Mouse (Mus musculus): Measurements from ENCODE around the gene Gpr142.
A peak's percentile ranks its signal among the peaks of the same experiment; 100 is the strongest.

The Gpr142 gene

DNA sequence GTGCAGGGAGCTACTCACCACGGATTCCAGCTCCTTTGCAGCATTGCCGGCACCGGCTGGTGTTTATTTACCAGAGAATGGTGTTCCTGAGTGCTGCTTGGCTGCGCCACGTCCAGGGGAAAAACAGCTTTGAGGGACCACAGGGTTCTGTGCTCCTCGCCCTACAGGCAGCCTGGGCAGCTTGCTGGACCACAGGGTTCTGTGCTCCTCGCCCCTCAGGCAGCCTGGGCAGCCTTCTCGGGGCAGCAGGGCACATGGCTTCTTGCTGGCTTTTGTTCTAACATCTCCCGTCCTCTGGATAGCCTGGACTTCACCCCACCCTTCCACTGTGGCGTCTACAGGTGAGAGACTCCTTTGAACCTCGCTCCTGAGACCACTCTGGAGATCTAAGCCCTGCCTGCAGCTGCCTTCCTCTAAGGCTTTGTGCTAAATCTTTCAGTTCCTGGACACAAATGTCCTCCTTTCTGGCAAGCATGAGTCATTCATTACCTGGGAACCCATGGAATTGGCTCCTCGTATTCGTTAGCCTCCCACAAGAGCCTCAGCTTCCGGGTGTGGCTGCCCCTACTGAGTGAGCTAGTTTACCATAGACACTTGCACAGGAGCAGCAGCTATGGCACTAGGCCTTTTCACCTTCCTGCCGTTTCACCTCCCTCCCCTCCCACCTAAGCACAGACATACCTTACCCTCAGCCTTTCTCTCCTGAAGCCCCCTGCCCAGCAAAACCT, 4.0 kb downstream of the Gpr142 start:
- no peak for DNase-seq

DNA sequence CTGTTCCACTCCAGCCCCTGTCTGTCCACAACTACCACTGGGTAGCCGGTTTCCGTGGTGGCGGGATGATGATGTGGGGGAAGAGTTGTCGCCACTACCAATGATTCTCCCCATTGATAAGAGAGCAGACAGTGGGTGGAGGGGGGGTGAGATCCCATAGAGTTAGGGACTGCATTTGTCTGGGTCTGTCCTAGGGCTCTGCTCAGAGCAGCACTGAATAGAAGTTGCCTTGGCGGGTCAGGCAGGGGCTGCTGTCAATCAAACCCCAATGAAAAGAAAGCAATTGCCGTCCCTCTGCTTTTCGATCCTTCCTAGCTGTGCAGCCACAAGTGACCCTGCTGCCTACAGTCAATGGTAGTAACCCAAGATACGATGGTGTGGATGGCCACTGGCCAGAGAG, 5.3 kb downstream of the Gpr142 start:
- no peak for DNase-seq

DNA sequence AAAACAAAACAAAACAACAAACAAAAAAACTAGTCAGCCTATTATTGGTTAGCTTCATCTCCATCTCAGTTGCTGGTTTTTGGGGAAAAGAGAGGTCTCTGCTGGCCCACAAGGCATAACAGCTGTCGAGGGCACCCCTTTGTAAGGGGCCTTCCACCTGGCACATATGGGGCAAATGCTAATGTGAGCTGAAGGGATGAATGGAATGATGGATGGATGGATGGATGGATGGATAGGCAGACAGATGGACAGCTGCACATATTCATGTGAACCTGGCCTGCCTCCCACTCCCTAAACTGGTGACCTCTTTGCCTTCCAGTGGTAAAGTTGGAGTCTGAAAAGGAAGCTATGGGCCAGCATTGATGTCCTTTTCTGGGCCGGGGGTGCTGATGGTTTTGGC, 8.3 kb downstream of the Gpr142 start:
- no peak for DNase-seq

DNA sequence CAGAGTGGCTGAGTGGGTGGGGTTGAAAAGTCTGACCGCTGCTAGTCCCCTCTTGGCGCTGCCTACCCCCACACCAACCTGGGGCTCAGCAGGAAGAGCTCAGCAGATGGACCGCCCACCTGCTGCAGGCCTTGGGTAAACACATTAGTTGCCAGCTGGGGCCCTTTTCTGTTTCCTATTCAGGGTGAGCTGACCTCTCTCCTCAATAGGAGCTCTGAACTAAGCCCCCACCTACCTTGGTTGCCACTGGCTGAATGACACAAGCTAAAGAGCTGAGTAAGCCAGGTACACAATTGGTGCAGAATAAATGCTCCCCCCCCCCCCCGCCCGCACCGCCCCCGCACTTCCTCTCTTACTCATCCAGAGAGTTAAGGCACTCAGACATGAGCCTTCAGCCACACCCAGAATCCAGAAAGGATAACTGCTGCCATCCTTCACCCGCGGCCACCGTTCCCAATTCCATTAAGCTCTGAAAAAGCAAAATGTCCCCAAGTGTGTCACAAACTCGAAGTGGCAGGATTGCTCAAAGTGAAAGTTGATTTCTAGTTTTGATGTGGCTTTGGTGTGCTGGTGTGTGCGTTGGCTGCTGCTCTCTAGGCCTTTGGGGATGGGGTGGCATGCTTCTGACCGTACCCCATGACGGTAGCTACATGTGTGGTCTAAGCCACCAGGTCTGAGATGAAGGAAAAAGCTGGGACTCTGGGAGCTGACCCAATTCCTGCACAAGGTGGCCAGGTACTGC, 9.1 kb downstream of the Gpr142 start:
- DNase-seq = no peak

DNA sequence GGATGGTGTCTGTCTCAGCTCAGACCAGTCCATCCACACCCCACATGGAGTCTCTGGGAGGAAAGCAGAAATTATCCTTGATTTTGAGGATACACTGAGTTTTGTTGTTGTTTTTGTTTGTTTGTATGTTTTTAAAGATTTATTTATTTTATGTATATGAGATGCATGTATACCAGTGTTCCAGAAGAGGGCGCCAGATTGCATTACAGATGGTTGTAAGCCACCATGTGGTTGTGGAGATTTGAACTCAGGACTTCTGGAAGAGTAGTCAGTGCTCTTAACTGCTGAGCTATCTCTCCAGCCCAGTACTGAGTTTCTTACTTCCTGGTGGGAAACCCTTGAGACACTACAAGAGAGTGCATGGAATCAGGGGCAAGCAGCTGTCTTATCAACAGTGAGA, 10.6 kb downstream of the Gpr142 start:
- no peak for DNase-seq

DNA sequence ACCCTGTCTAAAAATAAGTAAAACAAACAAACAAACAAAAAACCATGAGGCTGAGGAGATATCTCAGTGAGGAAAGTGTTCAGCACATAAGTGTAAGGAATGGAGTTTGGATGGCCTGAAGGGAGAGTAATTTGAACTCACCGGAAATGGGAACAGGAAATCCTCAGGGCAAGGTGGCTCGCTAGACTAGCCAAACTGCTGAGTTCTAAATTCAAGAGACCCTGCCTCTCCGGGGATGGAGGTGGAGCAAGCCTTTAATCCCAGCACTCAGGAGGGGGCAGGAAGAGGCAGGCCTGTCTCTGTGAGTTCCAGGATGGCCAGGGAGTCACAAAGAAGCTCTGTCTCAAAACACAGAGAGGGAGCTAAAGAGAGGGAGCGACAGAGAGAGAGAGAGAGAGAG, 11.6 kb downstream of the Gpr142 start:
- DNase-seq = no peak

DNA sequence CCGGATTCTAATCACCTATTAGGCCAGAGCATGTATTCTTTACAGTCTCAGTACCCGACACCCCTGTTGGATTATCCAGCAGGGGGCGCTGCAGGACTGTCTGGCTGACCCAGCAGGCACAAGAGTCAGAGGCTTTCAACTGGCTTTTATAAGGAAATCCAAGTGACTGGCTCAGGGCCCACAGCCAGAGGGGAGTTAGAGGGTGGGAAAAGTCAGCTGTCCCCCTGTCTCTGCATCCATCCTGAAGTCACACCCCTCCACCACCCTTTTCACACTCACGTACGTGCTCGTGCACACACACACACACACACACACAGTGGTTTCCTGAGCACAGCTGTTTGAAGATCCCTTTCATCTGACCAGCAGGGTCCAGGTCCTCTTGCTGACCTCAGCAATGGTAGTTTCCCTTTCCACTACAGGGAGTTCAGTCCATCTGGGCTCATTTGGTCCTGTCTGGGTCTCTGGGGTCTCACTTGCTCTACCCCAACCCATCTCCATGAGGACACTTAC, 14.1 kb downstream of the Gpr142 start:
- DNase-seq = peak; percentile 90 to 98

DNA sequence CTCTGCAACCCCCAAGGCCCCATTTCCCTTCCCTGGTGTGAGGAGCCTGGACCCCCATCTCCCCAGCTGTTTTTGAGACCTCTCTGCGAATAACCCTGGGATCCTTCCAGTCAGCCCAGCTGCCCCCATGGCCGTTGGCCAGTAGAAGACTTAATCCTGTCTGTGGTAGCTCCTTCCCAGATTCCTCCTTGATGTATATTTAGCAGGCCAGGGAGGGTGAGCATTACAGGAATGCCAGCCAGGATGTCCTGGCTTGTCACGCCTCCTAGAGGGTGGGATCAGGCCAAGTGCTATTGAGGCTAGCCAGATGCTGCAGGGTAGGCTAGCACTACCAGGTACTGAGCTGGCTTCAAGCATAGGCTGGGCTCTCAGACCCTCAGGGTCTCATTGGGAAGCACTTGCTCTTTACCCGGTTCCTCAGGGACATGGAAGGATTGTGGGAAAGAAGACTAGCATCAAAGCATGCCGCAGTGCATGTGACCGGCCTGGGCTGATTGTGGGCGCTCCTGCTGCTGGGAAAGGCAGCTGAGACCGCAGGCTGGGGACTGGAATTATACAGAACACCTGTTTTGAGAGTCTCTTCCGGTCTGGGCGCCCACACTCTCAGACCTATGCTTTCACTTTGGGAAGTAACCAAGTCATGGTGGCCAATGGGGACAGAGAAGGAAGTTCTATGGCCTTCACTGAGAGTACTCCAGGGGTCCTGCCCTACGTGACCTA, 16.3 kb downstream of the Gpr142 start:
- DNase-seq = no peak

DNA sequence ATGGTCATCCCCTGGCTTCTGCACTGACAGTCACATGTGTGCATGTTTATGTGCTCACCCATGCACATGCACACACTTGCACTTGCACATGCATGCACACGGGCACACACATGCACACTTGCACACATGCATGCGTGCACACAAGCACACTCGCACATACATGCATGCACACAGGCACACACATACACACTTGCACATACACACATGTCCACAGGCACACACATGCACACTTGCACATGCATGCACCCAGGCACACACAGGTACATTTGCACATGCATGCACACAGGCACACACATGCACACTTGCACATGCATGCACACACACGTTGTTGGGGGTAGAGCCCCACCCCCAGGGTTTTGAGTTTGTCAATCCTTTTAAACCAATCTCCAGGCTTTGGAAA, 18.2 kb downstream of the Gpr142 start:
- no peak for DNase-seq

DNA sequence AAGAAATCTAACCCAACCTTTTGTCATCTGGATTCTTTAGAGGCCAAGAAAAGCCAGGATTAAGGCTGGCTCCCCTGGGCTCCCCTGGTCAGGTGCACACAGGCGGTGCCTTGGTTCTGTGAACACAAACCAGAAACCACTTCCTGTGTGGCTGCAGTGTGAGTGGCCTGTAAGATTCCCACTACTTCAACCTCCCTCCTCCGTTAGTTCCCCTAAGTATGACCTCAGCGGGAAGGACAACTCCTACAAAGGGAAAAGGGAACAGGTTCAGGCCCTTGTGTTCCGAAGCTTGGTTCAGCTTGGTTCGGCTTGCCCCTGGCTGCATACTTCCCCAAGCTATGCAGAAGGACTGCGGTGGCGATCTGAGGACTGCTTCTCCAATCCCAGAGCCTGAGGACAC, 19.5 kb downstream of the Gpr142 start:
- DNase-seq = no peak

DNA sequence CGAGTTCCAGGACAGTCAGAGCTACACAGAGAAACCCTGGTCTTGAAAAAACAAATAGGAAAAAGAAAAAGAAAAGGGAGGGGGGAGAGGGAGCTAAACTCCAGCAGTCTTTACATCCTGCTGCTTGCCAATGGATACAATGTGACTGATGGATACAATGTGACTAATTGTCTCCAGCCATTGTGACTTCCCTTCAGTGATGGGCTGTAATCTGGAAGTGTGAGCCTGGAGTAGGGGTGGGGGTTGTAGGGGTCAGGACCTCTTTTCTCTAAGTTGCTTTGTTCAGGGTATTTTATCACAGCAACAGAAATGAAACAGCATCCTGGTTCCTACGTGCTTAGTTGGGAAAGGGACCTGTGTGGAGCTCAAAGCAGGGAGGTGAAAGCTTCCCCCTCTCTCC, 20.4 kb downstream of the Gpr142 start:
- no peak for DNase-seq

DNA sequence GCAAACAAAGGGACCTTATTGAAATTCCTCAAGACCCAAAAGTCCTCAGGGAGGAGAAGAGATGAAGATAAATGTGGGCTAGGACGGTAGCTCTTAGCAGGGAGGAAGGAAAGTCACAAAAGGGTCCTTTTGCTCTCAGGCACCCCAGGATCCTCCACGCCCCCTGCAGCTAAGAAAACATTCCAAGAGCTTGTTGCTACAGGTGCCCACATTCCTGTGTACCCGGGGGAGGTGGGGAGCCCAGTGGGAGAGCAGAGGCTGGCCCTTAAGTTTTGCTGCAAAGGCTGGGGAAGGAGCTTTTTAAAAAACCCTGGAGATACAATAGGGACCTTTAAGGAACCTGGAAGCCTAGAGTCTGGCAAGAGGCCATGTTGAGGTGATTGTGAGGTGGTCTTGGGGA, 21.7 kb downstream of the Gpr142 start:
- no peak for DNase-seq

DNA sequence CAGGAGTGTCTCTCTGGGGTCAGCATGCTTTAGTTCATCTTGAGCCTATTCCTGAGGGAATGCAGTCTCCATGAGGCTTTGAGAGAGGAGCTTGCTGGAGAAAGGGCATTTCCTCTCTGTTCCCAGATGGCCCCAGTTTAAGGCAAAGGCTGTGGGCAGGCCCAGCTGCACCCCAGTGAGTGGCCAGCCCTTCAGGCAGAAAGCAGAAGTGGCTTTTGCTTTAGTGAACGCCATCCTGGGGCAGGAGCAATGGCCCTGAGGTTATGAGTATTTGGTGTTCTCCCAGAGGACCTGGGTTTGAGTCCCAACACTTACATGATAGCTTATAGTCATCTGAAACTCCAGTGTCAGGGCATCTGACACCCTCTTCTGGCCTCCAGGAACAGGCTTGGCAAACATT, 22.6 kb downstream of the Gpr142 start:
- DNase-seq = no peak

DNA sequence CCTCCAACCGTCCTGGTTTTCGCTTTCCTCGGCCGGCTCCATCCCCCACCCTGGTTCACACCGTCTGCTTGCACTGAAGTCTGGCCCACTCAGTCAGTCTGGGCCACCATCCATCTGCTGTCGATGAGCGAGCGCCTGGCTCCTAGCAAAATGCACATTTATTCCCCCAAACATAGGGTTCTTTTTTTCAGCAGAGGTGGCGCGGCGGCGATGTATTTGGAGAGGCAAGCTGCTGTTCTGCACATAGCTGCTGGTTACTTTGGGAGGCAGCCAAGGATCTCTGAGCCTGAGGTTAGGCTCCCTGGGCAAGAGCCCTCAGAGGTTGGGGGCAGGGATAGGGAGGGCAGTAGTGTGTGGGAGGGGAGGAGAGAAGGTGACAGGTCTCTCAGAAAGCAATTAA, 24.0 kb downstream of the Gpr142 start:
- peak; percentile 84 to 89 for DNase-seq

DNA sequence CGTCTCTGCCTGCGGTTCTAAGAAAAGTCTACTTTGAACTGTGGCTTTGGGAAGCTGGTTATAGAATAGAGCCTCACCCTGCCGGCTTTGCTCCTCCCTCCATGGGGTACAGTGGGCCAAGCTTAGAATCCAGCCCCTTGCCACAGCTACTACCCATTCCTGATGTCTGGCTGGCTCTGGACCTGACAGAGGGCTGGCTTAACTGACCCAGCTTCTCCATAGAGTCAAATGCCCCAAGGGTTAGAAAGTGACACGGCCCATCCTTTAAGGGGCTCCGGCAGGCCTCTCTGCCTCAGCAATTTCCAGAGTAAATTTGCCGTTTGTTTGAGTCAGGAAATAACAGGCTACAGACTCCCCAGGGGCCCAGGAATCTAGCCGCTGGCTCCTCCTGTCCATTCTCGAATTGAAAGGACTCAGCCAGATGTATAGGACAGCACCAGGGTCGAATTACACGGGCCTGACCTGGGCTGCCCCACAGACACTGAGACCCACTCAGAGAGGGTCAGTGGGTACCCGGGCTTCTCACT, 24.5 kb downstream of the Gpr142 start:
- DNase-seq = no peak

DNA sequence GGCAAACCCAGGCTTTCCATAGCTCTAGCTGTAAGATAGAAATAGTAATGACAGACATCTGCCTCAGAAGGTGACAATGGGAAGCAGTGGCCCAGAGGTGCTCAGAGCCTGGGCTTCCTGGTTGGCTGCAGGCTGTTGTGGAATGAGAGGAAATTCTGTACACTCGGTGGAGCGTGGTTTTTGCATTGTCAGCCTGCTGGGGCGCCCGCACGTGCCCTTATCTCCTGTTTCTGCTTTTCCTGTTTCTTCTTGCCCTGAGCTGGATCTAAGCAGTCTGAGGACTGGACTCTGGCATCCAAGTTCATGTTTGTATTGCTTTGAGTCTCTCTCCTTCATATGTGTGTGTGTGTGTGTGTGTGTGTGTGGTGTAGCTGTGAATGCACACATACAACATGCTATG, 28.0 kb downstream of the Gpr142 start:
- peak; percentile 80 to 88 for DNase-seq

DNA sequence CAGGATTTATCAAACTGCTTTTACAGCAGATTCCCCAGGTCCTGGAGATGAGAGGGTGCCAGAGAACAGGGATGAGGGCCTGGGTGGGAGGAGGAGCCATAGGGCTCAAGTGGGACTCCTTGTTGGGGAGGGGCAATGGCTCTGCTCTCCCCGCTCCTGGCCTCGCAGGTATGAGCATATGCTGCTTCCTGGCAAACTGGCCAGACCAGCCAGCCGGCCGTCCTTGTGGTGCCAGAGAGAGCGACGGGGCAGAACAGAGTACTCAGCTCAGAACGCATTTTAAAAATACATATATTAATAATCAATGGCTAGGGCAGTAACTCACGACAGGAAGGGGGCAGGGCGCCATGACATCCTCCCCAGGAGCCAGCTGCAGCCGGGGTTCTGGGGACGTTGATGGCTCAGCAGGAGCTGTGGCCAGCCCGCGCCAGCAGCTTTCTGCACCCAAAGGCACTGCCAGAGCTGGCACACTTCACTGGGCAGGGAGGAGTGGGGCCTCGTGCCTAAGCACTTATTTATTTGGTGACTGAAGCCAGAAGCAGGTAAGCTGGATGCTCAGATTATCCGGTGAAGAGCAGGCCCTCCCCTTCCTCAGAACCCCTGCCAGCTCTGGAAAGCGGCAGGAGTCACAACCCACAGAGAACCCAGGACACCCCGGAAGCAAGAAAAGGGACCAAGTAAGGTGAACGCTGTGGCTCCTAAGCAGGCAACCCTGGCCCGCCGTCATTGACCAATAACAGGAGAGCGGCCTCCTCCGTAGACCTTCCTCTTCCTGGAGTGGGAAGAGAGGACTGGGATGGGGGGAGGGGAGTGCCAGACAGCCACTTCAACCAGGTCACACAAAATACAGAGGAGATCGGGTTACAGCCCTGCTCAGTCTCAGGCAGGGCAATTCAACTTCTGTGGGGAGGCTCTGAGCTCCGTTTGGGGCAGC, 31.0 kb downstream of the Gpr142 start:
- peak; percentile 87 to 90 for DNase-seq

DNA sequence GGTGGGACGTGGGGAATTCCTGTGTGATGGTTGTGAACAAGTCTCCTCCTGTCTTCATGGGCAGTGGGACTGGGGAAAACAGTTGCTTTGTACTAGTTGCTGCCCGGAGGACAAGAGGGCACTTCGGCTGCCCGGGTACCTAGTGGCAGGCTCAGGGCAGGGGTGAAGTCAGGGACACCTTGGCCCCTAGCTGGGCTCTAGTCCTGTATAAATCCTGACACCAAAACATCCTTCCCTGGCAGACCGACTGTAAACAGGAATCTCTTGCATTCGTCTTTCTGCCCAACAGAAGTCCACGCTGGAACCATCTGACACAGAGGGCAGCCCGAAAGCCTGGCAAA, 31.7 kb downstream of the Gpr142 start:
- DNase-seq = peak; percentile 70 to 75

DNA sequence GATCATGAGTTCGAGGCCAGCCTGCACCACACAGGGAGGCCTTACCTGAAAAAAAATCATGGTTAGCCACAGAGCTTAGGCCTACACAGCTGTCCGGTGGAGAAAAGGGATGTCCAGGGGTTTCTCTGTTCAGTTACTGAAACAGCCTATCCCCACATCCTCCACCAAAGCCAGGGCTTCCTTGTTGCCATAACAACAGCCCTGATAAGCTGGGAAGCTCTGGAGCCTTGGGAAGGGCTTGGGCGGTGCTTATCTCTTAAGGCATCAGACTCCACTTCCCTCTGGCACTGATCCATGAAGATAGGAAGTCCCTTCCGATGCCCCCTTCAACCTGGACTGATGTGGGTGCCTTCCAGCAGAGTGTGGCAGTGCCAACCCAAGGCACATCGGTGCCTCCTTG, 34.4 kb downstream of the Gpr142 start:
- DNase-seq = no peak

DNA sequence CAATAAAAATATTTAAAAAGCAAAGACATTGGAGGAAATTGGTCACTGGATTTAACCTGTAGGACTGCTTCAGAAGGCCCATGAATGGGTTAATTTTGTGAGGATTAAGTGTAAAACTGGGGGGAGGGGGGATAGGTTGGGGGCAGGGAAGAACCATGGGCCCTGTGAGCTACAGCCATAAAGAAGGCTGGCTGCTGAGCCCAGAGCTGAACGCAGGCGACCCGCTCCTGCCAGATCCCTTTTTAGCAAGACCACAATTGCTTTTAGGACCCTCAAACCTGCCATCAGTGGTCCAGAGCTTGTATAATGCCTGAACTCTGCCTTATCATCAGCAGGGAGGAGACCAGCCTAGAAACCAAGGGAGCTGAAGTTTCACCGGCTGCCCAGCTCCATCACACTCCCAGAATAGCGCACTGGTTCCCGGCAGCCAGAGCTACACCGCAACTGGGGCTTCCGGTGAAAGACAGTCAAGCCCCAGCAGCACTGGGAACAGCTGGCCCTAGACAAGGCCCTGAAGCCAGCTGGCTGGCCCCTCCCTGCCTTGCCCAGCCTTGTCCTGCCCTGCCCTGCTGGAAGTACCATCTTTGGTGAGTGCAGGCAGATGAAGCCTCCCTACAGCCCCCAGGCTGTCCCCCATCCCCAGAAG, 45.2 kb downstream of the Gpr142 start:
- DNase-seq = no peak

DNA sequence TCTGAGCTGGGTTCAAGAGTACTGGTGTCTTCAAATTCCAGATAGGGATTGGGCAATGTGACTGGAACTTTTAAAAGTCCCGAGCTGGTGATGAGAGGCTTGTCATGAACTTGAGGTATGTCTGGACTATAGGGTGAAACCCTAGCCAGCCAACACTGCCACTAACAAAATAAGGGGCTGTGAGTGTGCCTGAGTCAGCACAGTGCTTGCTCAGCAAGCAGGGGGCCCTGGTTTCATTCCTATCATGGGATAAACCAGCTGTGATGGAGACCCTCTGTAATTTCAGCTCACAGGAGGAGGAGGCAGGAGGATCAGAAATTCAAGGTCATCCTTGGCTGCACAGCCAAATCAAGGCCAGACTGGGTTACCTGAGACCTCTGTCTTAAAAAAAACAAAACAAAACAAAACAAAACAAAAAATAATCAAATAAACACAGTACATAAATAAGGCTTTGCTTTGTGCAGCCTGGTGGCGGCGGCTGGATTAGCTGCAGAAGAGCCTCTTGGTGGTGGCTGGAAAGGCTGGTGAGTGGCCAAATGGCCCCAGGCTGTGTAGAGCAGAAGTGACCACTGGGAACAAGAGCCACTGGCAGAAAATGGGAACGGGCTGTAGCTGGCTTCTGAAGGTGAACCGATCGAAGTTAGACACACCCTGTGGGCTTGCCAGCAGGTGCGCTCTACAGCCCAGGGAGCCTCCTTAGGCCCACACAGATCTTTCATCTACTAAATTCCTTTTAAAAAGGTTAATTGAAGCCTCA, 45.9 kb downstream of the Gpr142 start:
- peak in 1 of 2 experiments; percentile 69 for DNase-seq
